Mouse (Mus musculus): ENCODE results near the gene Rps25. TPM values are rescaled to one million over a fixed set of nuclear protein-coding genes. Genes with fewer than 3 reads are reported as not detected.
"Not testable (repeated sequence)": the region's sequence is repeated elsewhere in the genome, so short reads cannot be mapped to it uniquely, and the experiment has no call there.

Rps25 gene
- polyA plus RNA-seq (2012; rRNA removed) (680 and 1,089 TPM in 2 replicates), polyA plus RNA-seq (2014; fragmentation: Nextera tagmentation; extraction: Ambion mirVana) (2,627 and 2,837 TPM in 2 replicates)

DNA sequence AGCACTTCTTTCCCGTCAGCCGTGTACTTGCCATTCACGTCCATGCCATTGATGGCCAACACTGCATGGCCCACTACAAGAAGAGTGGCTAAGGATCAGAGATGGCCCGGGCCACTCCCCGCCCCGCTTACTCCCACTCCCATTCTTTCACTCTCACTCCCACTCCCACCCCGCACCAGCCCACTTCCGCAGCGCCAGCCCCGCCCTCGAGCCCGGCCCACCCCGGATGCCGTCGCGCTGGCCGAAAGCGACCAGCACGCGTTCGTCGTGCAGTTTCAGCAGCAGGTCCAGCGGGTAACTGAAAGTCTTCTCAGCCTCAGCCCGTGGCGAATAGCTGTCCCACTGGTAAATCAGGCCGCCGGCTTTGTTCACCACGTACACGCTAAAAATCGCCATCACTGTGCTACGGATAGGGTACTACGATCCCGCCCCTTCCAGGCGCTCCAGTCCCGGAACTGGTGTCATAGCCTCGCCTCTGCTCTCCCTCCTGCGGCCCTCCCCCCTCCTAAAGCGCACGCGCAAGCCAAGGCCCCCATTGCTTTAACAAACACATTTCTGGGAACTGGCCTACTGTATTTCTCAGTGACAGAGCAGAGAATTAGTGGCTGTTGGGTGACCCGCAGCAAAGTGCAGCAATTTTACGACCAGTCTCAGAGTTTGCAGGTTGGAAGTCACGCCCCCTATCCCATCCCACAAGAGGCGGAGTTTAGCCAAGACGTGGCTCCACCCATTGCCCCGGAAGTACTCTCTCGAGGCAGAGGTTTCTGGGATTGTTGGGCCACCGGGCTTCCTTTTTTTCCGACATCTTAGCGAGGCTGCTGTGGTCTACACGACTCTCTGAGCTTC is at the start of gene Rps25, which contains the start of gene Trappc4:
Gene Rps25 (plus strand): TSS at position 234 of the 846 bp plus-strand sequence.
Gene Trappc4 (minus strand): TSS at position 695 of the 846 bp plus-strand sequence.
- DNase-seq (ENCODE audit: low spot score) (peak; percentile 97), ATAC-seq (ENCODE audit: low FRiP score, low read depth) (peak; percentile 95)
- WGBS, result under 1% methylated on average over 51 of the region's 51 CpGs
- H3K4me1 ChIP-seq (ENCODE audit: control insufficient read depth, insufficient read depth, low read length), result peaks cover 7% of the 10 kb centered on the region; the same call in 1 of the 2 replicates
- H3K36me3 ChIP-seq (ENCODE audit: control insufficient read depth, insufficient read depth, low read length), result peaks cover 65% of the 10 kb centered on the region
- H3K9ac ChIP-seq (ENCODE audit: low read depth, low read length, severe bottlenecking), result peak within 1 kb of the TSS; percentile 82
- peak within 1 kb of the TSS; percentile 81 for H3K4me3 ChIP-seq (replicated peaks; ENCODE audit: low read length)
- H3K27me3 ChIP-seq (ENCODE audit: control insufficient read depth, insufficient read depth, low read length), result no peaks in the 10 kb centered on the region
- H3K27ac ChIP-seq (replicated peaks; ENCODE audit: low read depth, low read length), result peak within 1 kb of the TSS; percentile 93
- TF ChIP-seq POLR2A (IDR thresholded peaks at IDR 0.05; ENCODE audit: borderline replicate concordance, extremely low read depth, insufficient read depth, insufficient read length), result peak; percentile 60; the same call in 1 of the 2 replicates
- H3K9me3 ChIP-seq (ENCODE audit: control insufficient read depth, low read length), result no peaks in the 10 kb centered on the region
- H3K4me2 ChIP-seq (replicated peaks; ENCODE audit: low read depth, low read length, severe bottlenecking), result peak within 1 kb of the TSS; percentile 51

DNA sequence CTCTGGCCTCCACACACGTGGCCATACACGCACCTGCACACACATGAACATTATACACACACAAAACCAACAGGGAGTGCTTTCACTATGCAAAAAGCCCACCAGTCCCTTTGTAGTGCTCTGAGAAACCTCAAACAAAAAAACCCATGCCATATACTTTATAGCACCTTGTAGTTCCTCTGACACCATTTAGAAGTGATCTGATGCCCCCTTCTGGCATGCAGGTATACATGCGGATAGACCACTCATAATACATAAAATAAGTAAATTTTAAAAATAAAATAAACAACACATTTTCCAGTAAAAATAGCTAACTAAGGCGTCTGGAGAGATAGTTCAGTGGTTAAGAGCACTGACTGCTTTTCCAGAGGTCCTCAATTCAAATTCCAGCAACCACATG is 49.7 kb upstream of the Rps25 start:
- Histone ChIP-seq H3K4me3 (replicated peaks; ENCODE audit: low read length) (no peak overlapping the region), H3K27me3 (ENCODE audit: control insufficient read depth, insufficient read depth, low read length) (no peaks in the 10 kb centered on the region), H3K27ac (replicated peaks; ENCODE audit: low read depth, low read length) (no peak overlapping the region), H3K9ac (ENCODE audit: low read depth, low read length, severe bottlenecking) (no peak overlapping the region), H3K4me1 (ENCODE audit: control insufficient read depth, insufficient read depth, low read length) (peaks cover 6% of the 10 kb centered on the region; the same call in 1 of the 2 replicates), H3K36me3 (ENCODE audit: control insufficient read depth, insufficient read depth, low read length) (peaks cover 72% of the 10 kb centered on the region), H3K9me3 (ENCODE audit: control insufficient read depth, low read length) (no peaks in the 10 kb centered on the region), H3K4me2 (replicated peaks; ENCODE audit: low read depth, low read length, severe bottlenecking) (no peak overlapping the region)
- ATAC-seq (ENCODE audit: low FRiP score, low read depth) (no peak), DNase-seq (ENCODE audit: low spot score) (no peak)
- WGBS, result 72% methylated on average over 4 of the region's 4 CpGs
- TF ChIP-seq POLR2A (IDR thresholded peaks at IDR 0.05; ENCODE audit: borderline replicate concordance, extremely low read depth, insufficient read depth, insufficient read length), result no peak

DNA sequence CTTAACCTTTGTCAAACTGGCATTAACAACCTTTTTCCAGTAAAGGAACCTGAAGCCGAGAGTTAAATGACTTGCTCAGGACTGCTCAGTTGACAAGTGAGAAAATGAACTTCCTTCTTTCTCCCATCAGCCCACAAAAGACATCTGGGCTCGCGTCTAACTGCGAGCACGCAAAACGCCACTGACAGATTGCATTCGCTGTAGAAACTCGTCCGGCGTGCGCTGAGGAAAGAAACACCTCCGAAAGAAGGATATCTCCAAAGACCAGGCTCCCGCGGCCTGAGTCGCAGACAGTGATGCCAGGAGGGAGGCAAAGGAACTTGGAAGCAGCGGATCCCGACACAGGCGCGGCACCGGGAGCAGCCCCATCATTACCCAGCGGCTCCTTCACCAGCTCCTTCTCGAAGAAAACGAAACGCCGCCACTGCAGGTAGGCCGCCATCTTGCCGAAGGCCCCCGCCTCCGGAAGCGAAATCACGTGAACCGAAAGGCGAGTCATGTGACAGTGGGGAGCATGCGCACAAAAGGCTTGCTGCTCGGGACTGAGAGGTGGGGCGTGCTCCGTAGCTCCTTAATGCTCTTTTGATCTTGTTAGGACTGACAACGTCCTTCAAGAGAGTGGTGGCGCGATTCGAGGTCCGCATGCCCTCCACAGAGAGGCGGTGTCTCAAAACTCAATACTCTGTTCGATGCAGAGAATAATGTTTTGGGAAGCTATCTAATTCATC is 45.6 kb upstream of the Rps25 start, which contains the start of gene Vps11:
Gene Vps11 (minus strand): TSS at position 481 of the 728 bp plus-strand sequence.
- DNase-seq (ENCODE audit: low spot score) (peak; percentile 96), ATAC-seq (ENCODE audit: low FRiP score, low read depth) (peak; percentile 95)
- no peaks in the 10 kb centered on the region for H3K9me3 ChIP-seq (ENCODE audit: control insufficient read depth, low read length)
- peak; percentile 49; the same call in 1 of the 2 replicates for TF ChIP-seq POLR2A (IDR thresholded peaks at IDR 0.05; ENCODE audit: borderline replicate concordance, extremely low read depth, insufficient read depth, insufficient read length)
- peaks cover 31% of the 10 kb centered on the region for H3K36me3 ChIP-seq (ENCODE audit: control insufficient read depth, insufficient read depth, low read length)
- no peaks in the 10 kb centered on the region for H3K27me3 ChIP-seq (ENCODE audit: control insufficient read depth, insufficient read depth, low read length)
- 0 out of 2 replicates have a peak within 1 kb of the TSS, but pooled peaks have one; percentile 30 for H3K27ac ChIP-seq (replicated peaks; ENCODE audit: low read depth, low read length)
- WGBS, result under 1% methylated on average over 44 of the region's 44 CpGs
- H3K4me2 ChIP-seq (replicated peaks; ENCODE audit: low read depth, low read length, severe bottlenecking), result peak within 1 kb of the TSS; percentile 72
- peak within 1 kb of the TSS; percentile 75 for H3K9ac ChIP-seq (ENCODE audit: low read depth, low read length, severe bottlenecking)
- H3K4me1 ChIP-seq (ENCODE audit: control insufficient read depth, insufficient read depth, low read length), result peaks cover 6% of the 10 kb centered on the region; the same call in 1 of the 2 replicates
- peak within 1 kb of the TSS; percentile 87 for H3K4me3 ChIP-seq (replicated peaks; ENCODE audit: low read length)

DNA sequence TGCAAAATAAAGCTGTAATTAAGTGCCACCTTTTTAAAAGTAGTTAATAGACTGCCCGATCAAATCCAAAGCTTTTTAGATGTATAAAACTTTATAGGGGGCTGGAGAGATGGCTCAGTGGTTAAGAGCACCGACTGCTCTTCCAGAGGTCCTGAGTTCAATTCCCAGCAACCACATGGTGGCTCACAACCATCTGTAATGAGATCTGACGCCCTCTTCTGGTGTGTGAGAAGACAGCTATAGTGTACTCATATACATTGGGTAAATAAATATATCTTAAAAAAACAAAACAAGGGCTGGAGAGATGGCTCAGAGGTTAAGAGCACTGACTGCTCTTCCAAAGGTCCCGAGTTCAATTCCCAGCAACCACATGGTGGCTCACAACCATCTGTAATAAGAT is 45.0 kb upstream of the Rps25 start:
- ATAC-seq (ENCODE audit: low FRiP score, low read depth), result peak; percentile 45; the same call in 1 of the 2 replicates
- Histone ChIP-seq H3K27ac (replicated peaks; ENCODE audit: low read depth, low read length) (0 out of 2 replicates have a peak overlapping the region, but pooled peaks have one; percentile 9), H3K4me3 (replicated peaks; ENCODE audit: low read length) (peak overlapping the region; percentile 87), H3K9ac (ENCODE audit: low read depth, low read length, severe bottlenecking) (0 out of 2 replicates have a peak overlapping the region, but pooled peaks have one; percentile 75), H3K36me3 (ENCODE audit: control insufficient read depth, insufficient read depth, low read length) (peaks cover 25% of the 10 kb centered on the region), H3K4me2 (replicated peaks; ENCODE audit: low read depth, low read length, severe bottlenecking) (peak overlapping the region; percentile 72)
- not testable (repeated sequence) for H3K27me3 ChIP-seq (ENCODE audit: control insufficient read depth, insufficient read depth, low read length); H3K4me1 ChIP-seq (ENCODE audit: control insufficient read depth, insufficient read depth, low read length); H3K9me3 ChIP-seq (ENCODE audit: control insufficient read depth, low read length); DNase-seq (ENCODE audit: low spot score)
- 33% methylated on average over 4 of the region's 4 CpGs for WGBS

DNA sequence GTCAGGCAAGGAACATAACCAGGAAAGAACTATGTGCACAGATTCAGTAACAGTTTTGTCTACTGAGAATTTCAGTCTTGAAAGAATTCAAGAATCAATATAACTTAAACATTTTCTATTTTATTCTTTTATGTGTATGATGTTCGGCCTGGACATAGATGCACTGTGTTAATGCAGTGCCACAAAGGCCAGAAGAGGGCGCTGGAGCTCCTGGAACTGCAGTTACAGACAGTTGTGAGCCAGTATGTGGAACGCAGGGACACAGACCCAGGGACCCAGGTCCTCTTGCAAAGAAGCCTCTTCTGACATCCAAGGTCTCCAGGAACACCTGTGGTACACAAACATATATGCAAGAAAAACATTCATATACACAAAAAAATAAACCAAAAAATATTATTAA is 42.5 kb upstream of the Rps25 start:
- peaks cover 6% of the 10 kb centered on the region; the same call in 1 of the 2 replicates for H3K4me1 ChIP-seq (ENCODE audit: control insufficient read depth, insufficient read depth, low read length)
- H3K27ac ChIP-seq (replicated peaks; ENCODE audit: low read depth, low read length), result no peak overlapping the region
- no peaks in the 10 kb centered on the region for H3K27me3 ChIP-seq (ENCODE audit: control insufficient read depth, insufficient read depth, low read length)
- H3K36me3 ChIP-seq (ENCODE audit: control insufficient read depth, insufficient read depth, low read length), result peaks cover 3% of the 10 kb centered on the region
- DNase-seq (ENCODE audit: low spot score) (no peak), ATAC-seq (ENCODE audit: low FRiP score, low read depth) (no peak)
- no peak overlapping the region for H3K4me2 ChIP-seq (replicated peaks; ENCODE audit: low read depth, low read length, severe bottlenecking)
- no peak for TF ChIP-seq POLR2A (IDR thresholded peaks at IDR 0.05; ENCODE audit: borderline replicate concordance, extremely low read depth, insufficient read depth, insufficient read length)
- H3K4me3 ChIP-seq (replicated peaks; ENCODE audit: low read length), result no peak overlapping the region
- H3K9ac ChIP-seq (ENCODE audit: low read depth, low read length, severe bottlenecking), result no peak overlapping the region
- WGBS, result 60% methylated on average over 3 of the region's 3 CpGs
- H3K9me3 ChIP-seq (ENCODE audit: control insufficient read depth, low read length), result no peaks in the 10 kb centered on the region
